Mouse (Mus musculus) embryonic stem cell, embryonic (primary cell): ENCODE measurements around the gene BC035044.

Experiments
- CTCF ChIA-PET, 4 experiments: fragments of 300-600 bp in 2 of 4; fragments of 350-600 bp in 2 of 4; sonication (Branson Sonifier 250); formaldehyde crosslinking; loops; one replicate each; lab custom pipeline; 2022; ENCODE audit warnings: inconsistent platforms in 2 of 4; lab: Charles Lee
- POLR2A ChIA-PET, 4 experiments: fragments of 300-600 bp in 2 of 4; fragments of 350-600 bp in 2 of 4; sonication (Branson Sonifier 250); formaldehyde crosslinking; loops; one replicate each; lab custom pipeline; 2022; ENCODE audit warnings: antibody characterized with exemption in 4 of 4, inconsistent platforms in 1 of 4; lab: Charles Lee

BC035044 gene

GRCm38 (mm10) chr6:128854024-128854820 lies 36.7 kb downstream of the BC035044 start:
- ChIA-PET POLR2A (interaction anchor here in 2 of 4 experiments (1.0 to 1.1 kb wide), 2 partner anchors 9 to 263 kb away, joined by 3 read pairs; no protein-coding TSS in a partner anchor), CTCF (interaction anchor here in 2 of 4 experiments (0.5 to 1.3 kb wide), 5 partner anchors 9 to 400 kb away, joined by 3 to 5 read pairs (median 4); no protein-coding TSS in a partner anchor)

- ChIA-PET CTCF (interaction anchor here in 1 of 4 experiments (1.3 kb wide), 1 partner anchor 385 kb away, joined by 5 read pairs; no protein-coding TSS in a partner anchor), POLR2A (no interaction called here)
Measured at GRCm38 (mm10) chr6:128852766-128853165, 38.2 kb downstream of the BC035044 start.

- CTCF ChIA-PET: interaction anchor here in 3 of 4 experiments (0.6 to 1.7 kb wide), 3 partner anchors 42 to 1267 kb away, joined by 3 to 7 read pairs (median 5); no protein-coding TSS in a partner anchor
Measured at GRCm38 (mm10) chr6:128851151-128851550, 39.8 kb downstream of the BC035044 start.

GRCm38 (mm10) chr6:128850671-128851070 lies 40.3 kb downstream of the BC035044 start:
- POLR2A ChIA-PET: interaction anchor here in 1 of 4 experiments (1.1 kb wide), 1 partner anchor 35 kb away, joined by 3 read pairs; no protein-coding TSS in a partner anchor
- CTCF ChIA-PET: interaction anchor here in 2 of 4 experiments (0.9 to 1.8 kb wide), 6 partner anchors 42 to 513 kb away, joined by 3 to 10 read pairs (median 4); no protein-coding TSS in a partner anchor

More at GRCm38 (mm10) chr6:128851151-128851550, 39.8 kb downstream of the BC035044 start:
- POLR2A ChIA-PET: interaction anchor here in 1 of 4 experiments (1.0 to 1.1 kb wide), 2 partner anchors 9 to 35 kb away, joined by 3 read pairs; no protein-coding TSS in a partner anchor

- ChIA-PET CTCF (interaction anchor here in 3 of 4 experiments (0.5 to 1.8 kb wide), 8 partner anchors 20 to 514 kb away, joined by 3 to 10 read pairs (median 3); no protein-coding TSS in a partner anchor), POLR2A (interaction anchor here in 1 of 4 experiments (0.5 kb wide), 1 partner anchor 381 kb away, joined by 3 read pairs; no protein-coding TSS in a partner anchor)
Measured at GRCm38 (mm10) chr6:128849902-128850301, 41.0 kb downstream of the BC035044 start.

- POLR2A ChIA-PET: no interaction called here
- CTCF ChIA-PET: interaction anchor here in 1 of 4 experiments (0.6 kb wide), 1 partner anchor 483 kb away, joined by 7 read pairs; no protein-coding TSS in a partner anchor
Measured at GRCm38 (mm10) chr6:128847401-128847800, 43.5 kb downstream of the BC035044 start.

- ChIA-PET POLR2A (interaction anchor here in 2 of 4 experiments (0.7 to 0.9 kb wide), 4 partner anchors 11 to 1734 kb away, joined by 3 to 5 read pairs (median 4); no protein-coding TSS in a partner anchor), CTCF (interaction anchor here (0.5 to 2.7 kb wide), 31 partner anchors 8 to 436 kb away, joined by 3 to 21 read pairs (median 5); partner anchors contain the start of gene Klrb1 (in 1 of the 4))
Measured at GRCm38 (mm10) chr6:128845998-128846542, 44.9 kb downstream of the BC035044 start.

GRCm38 (mm10) chr6:128845319-128845979 lies 45.5 kb downstream of the BC035044 start:
- CTCF ChIA-PET: interaction anchor here (0.5 to 2.7 kb wide), 39 partner anchors 9 to 511 kb away, joined by 3 to 21 read pairs (median 5); partner anchors contain the start of gene Klrb1 (in 1 of the 4)
- POLR2A ChIA-PET: interaction anchor here in 2 of 4 experiments (0.7 to 1.4 kb wide), 11 partner anchors 8 to 1734 kb away, joined by 3 to 5 read pairs (median 3); no protein-coding TSS in a partner anchor

- POLR2A ChIA-PET: interaction anchor here in 2 of 4 experiments (0.8 to 1.4 kb wide), 7 partner anchors 9 to 393 kb away, joined by 3 to 4 read pairs (median 3); no protein-coding TSS in a partner anchor
- CTCF ChIA-PET: interaction anchor here (0.7 to 2.7 kb wide), 28 partner anchors 10 to 411 kb away, joined by 3 to 21 read pairs (median 5); no protein-coding TSS in a partner anchor
Measured at GRCm38 (mm10) chr6:128844586-128845080, 46.3 kb downstream of the BC035044 start.

GRCm38 (mm10) chr6:128844131-128844530 lies 46.8 kb downstream of the BC035044 start:
- CTCF ChIA-PET: interaction anchor here in 2 of 4 experiments (1.2 to 2.7 kb wide), 8 partner anchors 39 to 411 kb away, joined by 3 to 21 read pairs (median 9); no protein-coding TSS in a partner anchor
- POLR2A ChIA-PET: interaction anchor here in 1 of 4 experiments (1.3 to 1.4 kb wide), 2 partner anchors 39 to 77 kb away, joined by 3 read pairs; no protein-coding TSS in a partner anchor

- POLR2A ChIA-PET: interaction anchor here in 2 of 4 experiments (0.8 to 1.9 kb wide), 9 partner anchors 15 to 109 kb away, joined by 3 to 7 read pairs (median 3); partner anchors contain the start of genes Gm44511 (in 1 of the 2) and Klrb1b (in 1 of the 2)
- CTCF ChIA-PET: interaction anchor here in 2 of 4 experiments (1.2 to 2.5 kb wide), 6 partner anchors 38 to 412 kb away, joined by 3 to 13 read pairs (median 5); no protein-coding TSS in a partner anchor
Measured at GRCm38 (mm10) chr6:128843479-128843992, 47.4 kb downstream of the BC035044 start.

GRCm38 (mm10) chr6:128842945-128843478 lies 47.9 kb downstream of the BC035044 start:
- ChIA-PET CTCF (interaction anchor here in 2 of 4 experiments (0.9 to 2.5 kb wide), 6 partner anchors 37 to 412 kb away, joined by 4 to 13 read pairs (median 5); no protein-coding TSS in a partner anchor), POLR2A (interaction anchor here in 2 of 4 experiments (0.6 to 1.9 kb wide), 13 partner anchors 9 to 690 kb away, joined by 3 to 7 read pairs (median 3); partner anchors contain the start of genes Gabarapl1 (in 1 of the 2), Gm44511 (in 1 of the 2) and Klrb1b (in 1 of the 2))

GRCm38 (mm10) chr6:128842356-128842944 lies 48.5 kb downstream of the BC035044 start:
- CTCF ChIA-PET: interaction anchor here in 2 of 4 experiments (0.9 to 2.5 kb wide), 6 partner anchors 37 to 413 kb away, joined by 4 to 13 read pairs (median 5); no protein-coding TSS in a partner anchor
- POLR2A ChIA-PET: interaction anchor here in 2 of 4 experiments (0.6 to 1.9 kb wide), 13 partner anchors 9 to 691 kb away, joined by 3 to 7 read pairs (median 3); partner anchors contain the start of genes Gabarapl1 (in 1 of the 2), Gm44511 (in 1 of the 2) and Klrb1b (in 1 of the 2)

- CTCF ChIA-PET: interaction anchor here in 2 of 4 experiments (1.9 to 2.5 kb wide), 2 partner anchors 38 to 75 kb away, joined by 7 to 9 read pairs; no protein-coding TSS in a partner anchor
- POLR2A ChIA-PET: interaction anchor here in 3 of 4 experiments (0.7 to 1.6 kb wide), 4 partner anchors 10 to 692 kb away, joined by 3 to 4 read pairs (median 3); partner anchors contain the start of gene Gabarapl1 (in 1 of the 3)
Measured at GRCm38 (mm10) chr6:128841327-128842089, 49.4 kb downstream of the BC035044 start.
